Mouse (Mus musculus) layer of hippocampus, postnatal 25 days (tissue): ENCODE data around the gene Bbs9. TPM values are rescaled to one million over a fixed set of nuclear protein-coding genes. Genes with fewer than 3 reads are reported as not detected.
"Not testable (repeated sequence)": the region's sequence is repeated elsewhere in the genome, so short reads cannot be mapped to it uniquely, and the experiment has no call there.

Source experiments
- DNase-seq, 2 experiments: peaks; one replicate each; pipeline ENCODE4 v3.0.0; 2022; ENCODE audit warnings: mixed read lengths in 2 of 2, low spot score in 1 of 2; ENCODE audit errors: extremely low spot score in 1 of 2
- total RNA-seq, 2 experiments: library from RNA; stranded (reverse); gene quantifications; 2 replicates each; pipeline ENCODE4 v1.2.3; 2021

Bbs9 gene
- total RNA-seq, 2 experiments from 2014 or later = 22.1 to 25.2 TPM

- no peak for DNase-seq
Observed at GRCm38 (mm10) chr9:22827176-22827770, 351.8 kb downstream of the Bbs9 start.

- DNase-seq = no peak
Observed at GRCm38 (mm10) chr9:22829212-22829960, 353.9 kb downstream of the Bbs9 start.

- no peak for DNase-seq
Observed at GRCm38 (mm10) chr9:22834994-22835512, 359.5 kb downstream of the Bbs9 start.

- DNase-seq = no peak
Observed at GRCm38 (mm10) chr9:22837000-22837399, 361.5 kb downstream of the Bbs9 start.

- DNase-seq = no peak
Observed at GRCm38 (mm10) chr9:22837702-22838210, 362.2 kb downstream of the Bbs9 start.

- no peak for DNase-seq
Observed at GRCm38 (mm10) chr9:22846048-22846447, 370.5 kb downstream of the Bbs9 start.

GRCm38 (mm10) chr9:22846783-22847182 is 371.3 kb downstream of the Bbs9 start:
- DNase-seq = no peak

GRCm38 (mm10) chr9:22848800-22849199 is 373.3 kb downstream of the Bbs9 start:
- no peak for DNase-seq

GRCm38 (mm10) chr9:22849212-22849611 is 373.7 kb downstream of the Bbs9 start:
- no peak for DNase-seq

GRCm38 (mm10) chr9:22869147-22869546 is 393.6 kb downstream of the Bbs9 start:
- not testable (repeated sequence) for DNase-seq

- DNase-seq = no peak
Observed at GRCm38 (mm10) chr9:22870661-22871060, 395.1 kb downstream of the Bbs9 start.

GRCm38 (mm10) chr9:22875231-22875630 is 399.7 kb downstream of the Bbs9 start:
- DNase-seq = no peak

GRCm38 (mm10) chr9:22879266-22879665 is 403.8 kb downstream of the Bbs9 start:
- DNase-seq = no peak

- no peak for DNase-seq
Observed at GRCm38 (mm10) chr9:22886351-22886750, 410.8 kb downstream of the Bbs9 start.

- DNase-seq = no peak
Observed at GRCm38 (mm10) chr9:22905434-22905833, 429.9 kb downstream of the Bbs9 start.

GRCm38 (mm10) chr9:22916808-22917207 is 441.3 kb downstream of the Bbs9 start:
- no peak for DNase-seq

GRCm38 (mm10) chr9:22935645-22936044 is 460.1 kb downstream of the Bbs9 start:
- no peak for DNase-seq

Other genes with a start within 250 kb of the Bbs9 start
- gene Zfp599, start 215.8 kb upstream of the Bbs9 start, total RNA-seq = 1 to 10 TPM; 5.0 to 5.5 TPM
- gene Zfp810, start 168.1 kb upstream of the Bbs9 start, total RNA-seq = 10 to 100 TPM; 16.0 to 17.8 TPM
- 10 to 100 TPM; 17.9 to 23.8 TPM for gene Anln, start 86.5 kb upstream of the Bbs9 start, total RNA-seq
- 1 to 10 TPM; 6.0 to 6.8 TPM for gene 9530077C05Rik, start 64.2 kb upstream of the Bbs9 start, total RNA-seq
- gene Gm17545, start 21.4 kb upstream of the Bbs9 start, total RNA-seq = not detected
- 10 to 100 TPM; 29.2 to 32.4 TPM for gene Rp9, start 6.0 kb upstream of the Bbs9 start, total RNA-seq